Mouse (Mus musculus): ENCODE measurements around the gene Gipc2. TPM values are rescaled to one million over a fixed set of nuclear protein-coding genes. Genes with fewer than 3 reads are reported as not detected.

Gipc2 gene
- 2.3 and 2.7 TPM in 2 replicates for polyA plus RNA-seq (2016; fragmentation: Nextera tagmentation; extraction: Ambion mirVana)

DNA sequence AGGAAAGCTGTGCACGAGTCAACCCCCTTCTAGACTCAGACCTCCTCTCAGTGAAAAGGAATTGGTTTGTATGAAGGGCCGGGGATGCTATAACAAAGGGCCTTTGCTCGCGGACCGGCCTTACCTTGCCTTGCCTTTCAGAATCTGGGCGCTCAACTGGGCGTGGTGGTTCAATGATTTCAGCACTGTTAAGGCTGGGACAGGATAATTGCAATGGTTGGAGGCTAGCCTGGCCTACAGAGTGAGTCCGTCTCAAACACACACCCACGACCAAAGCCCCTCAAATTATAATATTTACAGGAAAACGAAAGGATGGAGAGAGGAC, at the start of gene Gipc2:
Gene Gipc2, minus strand, starts transcription at position 132 of the 325 bp plus-strand sequence.
- Histone ChIP-seq H3K9me3 (no peaks in the 10 kb centered on the region), H3K36me3 (no peaks in the 10 kb centered on the region), H3K4me2 (replicated peaks) (peak within 1 kb of the TSS; percentile 98), H3K27me3 (replicated peaks) (peaks cover 14% of the 10 kb centered on the region), H3K27ac (no peak within 1 kb of the TSS), H3K4me1 (peaks cover 20% of the 10 kb centered on the region), H3K9ac (peak within 1 kb of the TSS; percentile 69), H3K4me3 (peak within 1 kb of the TSS; percentile 52)
- peak; percentile 48 for ATAC-seq (ENCODE audit: low FRiP score, low read depth)
- 7% methylated on average over 10 of the region's 10 CpGs for WGBS

DNA sequence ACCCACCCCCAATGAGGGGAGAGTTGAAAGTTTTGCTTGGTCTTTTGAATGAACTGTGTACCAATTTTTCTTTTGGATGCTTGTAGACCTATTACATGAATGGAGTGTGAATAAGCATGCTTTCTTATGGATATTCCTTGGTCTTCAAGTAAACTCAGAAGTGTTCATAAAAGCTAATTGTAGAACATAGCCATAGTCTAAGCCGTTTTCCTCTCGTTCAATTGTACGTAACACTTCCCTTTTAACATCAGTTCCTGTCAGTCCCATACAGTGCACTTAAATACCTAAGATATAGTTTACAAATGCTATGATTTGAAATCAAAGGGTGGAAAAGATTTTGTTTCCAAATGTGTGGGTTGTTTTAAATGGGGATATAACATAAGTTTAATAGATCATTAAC, 47.4 kb upstream of the Gipc2 start:
- H3K27ac ChIP-seq, result no peak overlapping the region
- no peak overlapping the region for H3K4me3 ChIP-seq
- 74% methylated on average over 3 of the region's 3 CpGs for WGBS
- H3K27me3 ChIP-seq (replicated peaks), result no peaks in the 10 kb centered on the region
- 0 out of 2 replicates have a peak overlapping the region, but pooled peaks have one; percentile 17 for H3K9ac ChIP-seq
- no peak for ATAC-seq (ENCODE audit: low FRiP score, low read depth)
- H3K4me1 ChIP-seq, result peaks cover 24% of the 10 kb centered on the region
- no peaks in the 10 kb centered on the region for H3K9me3 ChIP-seq
- H3K4me2 ChIP-seq (replicated peaks), result peak overlapping the region; percentile 97
- H3K36me3 ChIP-seq, result peaks cover 27% of the 10 kb centered on the region

DNA sequence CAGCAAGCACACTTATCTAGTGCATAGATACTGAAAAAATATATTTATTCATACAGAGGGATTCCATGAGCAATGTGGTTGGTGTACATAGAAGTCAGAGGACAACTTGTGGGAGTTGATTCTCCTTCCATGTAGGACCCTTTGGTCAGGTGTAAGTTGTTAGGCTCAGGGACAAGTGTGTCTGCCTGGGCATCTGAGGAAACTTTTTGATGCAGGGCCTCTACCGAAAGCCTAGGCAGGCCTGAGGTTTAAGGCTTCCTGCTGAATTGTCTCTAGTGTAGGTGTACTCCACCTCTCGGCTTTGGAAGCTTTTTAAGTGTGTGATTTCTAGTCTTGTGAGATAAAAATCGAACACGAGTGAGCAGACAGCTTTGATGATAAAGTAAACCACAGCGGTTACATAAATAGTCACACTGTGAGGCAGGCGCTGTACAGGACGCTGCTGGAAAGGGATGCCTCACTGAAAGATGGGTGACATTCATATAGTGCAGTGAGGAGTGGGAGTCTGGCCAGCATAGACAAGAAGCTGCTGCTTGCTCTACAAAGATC, 45.8 kb upstream of the Gipc2 start:
- peak overlapping the region; percentile 97 for H3K4me2 ChIP-seq (replicated peaks)
- ATAC-seq (ENCODE audit: low FRiP score, low read depth), result no peak
- H3K36me3 ChIP-seq, result peaks cover 10% of the 10 kb centered on the region
- no peaks in the 10 kb centered on the region for H3K27me3 ChIP-seq (replicated peaks)
- no peaks in the 10 kb centered on the region for H3K9me3 ChIP-seq
- WGBS, result 51% methylated on average over 7 of the region's 7 CpGs
- peak overlapping the region; percentile 93 for H3K4me3 ChIP-seq
- peaks cover 27% of the 10 kb centered on the region for H3K4me1 ChIP-seq
- H3K9ac ChIP-seq, result peak overlapping the region; percentile 100
- no peak overlapping the region for H3K27ac ChIP-seq

GRCm38 (mm10) chr3:152210728-152211391, 44.8 kb upstream of the Gipc2 start:
- ATAC-seq (ENCODE audit: low FRiP score, low read depth), result peak; percentile 77
- peak overlapping the region; percentile 93 for H3K4me3 ChIP-seq
- H3K36me3 ChIP-seq, result peaks cover 1% of the 10 kb centered on the region; the same call in 1 of the 2 replicates
- WGBS, result under 1% methylated on average over 64 of the region's 68 CpGs
- H3K9me3 ChIP-seq, result no peaks in the 10 kb centered on the region
- H3K27me3 ChIP-seq (replicated peaks), result no peaks in the 10 kb centered on the region
- peak overlapping the region; percentile 95 for H3K27ac ChIP-seq
- peak overlapping the region; percentile 100 for H3K9ac ChIP-seq
- peak overlapping the region; percentile 97 for H3K4me2 ChIP-seq (replicated peaks)
- H3K4me1 ChIP-seq, result peaks cover 27% of the 10 kb centered on the region

DNA sequence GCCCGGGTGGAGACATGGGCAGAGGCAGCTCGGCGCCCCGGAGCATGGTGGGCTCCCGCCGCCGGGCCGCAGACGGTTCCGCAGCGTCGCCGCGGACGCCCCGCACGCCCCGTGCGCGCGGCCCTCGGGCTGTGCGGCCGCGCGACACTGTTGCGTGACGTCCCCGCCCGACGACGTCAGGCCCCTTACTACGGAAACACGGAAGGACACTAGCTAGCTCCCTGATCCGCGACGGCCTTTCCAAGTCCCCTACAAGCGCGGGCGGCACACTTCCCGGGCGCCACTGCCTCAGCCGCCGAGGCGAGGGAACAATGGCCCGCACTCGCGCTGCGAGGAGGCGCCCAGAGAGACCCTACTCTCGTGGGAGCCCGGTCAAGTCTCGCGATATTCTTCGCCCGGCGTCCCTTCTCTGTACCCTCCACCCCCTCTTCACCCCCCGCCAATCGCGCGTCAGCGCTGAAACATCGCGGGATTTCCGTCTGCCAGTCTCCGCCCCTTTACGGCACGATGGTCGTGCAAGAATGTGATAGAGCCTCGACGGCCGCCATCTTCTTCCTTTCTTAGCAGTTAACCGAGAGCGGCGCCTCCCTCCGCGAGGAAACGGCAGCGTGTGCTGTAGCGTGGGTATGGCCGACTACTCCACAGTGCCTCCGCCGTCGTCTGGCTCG, 44.1 kb upstream of the Gipc2 start, which contains the start of the genes Dnajb4 and Fubp1:
Gene Dnajb4, minus strand, starts transcription at position 336 of the 668 bp plus-strand sequence.
Gene Fubp1, plus strand, starts transcription at position 456 of the 668 bp plus-strand sequence.
- Histone ChIP-seq H3K27me3 (replicated peaks) (no peaks in the 10 kb centered on the region), H3K4me3 (peak within 1 kb of the TSS; percentile 93), H3K27ac (peak within 1 kb of the TSS; percentile 98), H3K36me3 (no peaks in the 10 kb centered on the region; the same call in 1 of the 2 replicates), H3K4me2 (replicated peaks) (peak within 1 kb of the TSS; percentile 97), H3K4me1 (peaks cover 27% of the 10 kb centered on the region), H3K9me3 (no peaks in the 10 kb centered on the region), H3K9ac (peak within 1 kb of the TSS; percentile 100)
- peak; percentile 96 for ATAC-seq (ENCODE audit: low FRiP score, low read depth)
- WGBS, result under 1% methylated on average over 83 of the region's 85 CpGs

GRCm38 (mm10) chr3:152209177-152209966, 43.3 kb upstream of the Gipc2 start:
- Histone ChIP-seq H3K27me3 (replicated peaks) (no peaks in the 10 kb centered on the region), H3K9ac (peak overlapping the region; percentile 100), H3K36me3 (no peaks in the 10 kb centered on the region; the same call in 1 of the 2 replicates), H3K4me2 (replicated peaks) (peak overlapping the region; percentile 74), H3K4me1 (peaks cover 27% of the 10 kb centered on the region), H3K27ac (peak overlapping the region; percentile 98), H3K9me3 (no peaks in the 10 kb centered on the region), H3K4me3 (peak overlapping the region; percentile 93)
- 8% methylated on average over 25 of the region's 25 CpGs for WGBS
- peak; percentile 57 for ATAC-seq (ENCODE audit: low FRiP score, low read depth)

DNA sequence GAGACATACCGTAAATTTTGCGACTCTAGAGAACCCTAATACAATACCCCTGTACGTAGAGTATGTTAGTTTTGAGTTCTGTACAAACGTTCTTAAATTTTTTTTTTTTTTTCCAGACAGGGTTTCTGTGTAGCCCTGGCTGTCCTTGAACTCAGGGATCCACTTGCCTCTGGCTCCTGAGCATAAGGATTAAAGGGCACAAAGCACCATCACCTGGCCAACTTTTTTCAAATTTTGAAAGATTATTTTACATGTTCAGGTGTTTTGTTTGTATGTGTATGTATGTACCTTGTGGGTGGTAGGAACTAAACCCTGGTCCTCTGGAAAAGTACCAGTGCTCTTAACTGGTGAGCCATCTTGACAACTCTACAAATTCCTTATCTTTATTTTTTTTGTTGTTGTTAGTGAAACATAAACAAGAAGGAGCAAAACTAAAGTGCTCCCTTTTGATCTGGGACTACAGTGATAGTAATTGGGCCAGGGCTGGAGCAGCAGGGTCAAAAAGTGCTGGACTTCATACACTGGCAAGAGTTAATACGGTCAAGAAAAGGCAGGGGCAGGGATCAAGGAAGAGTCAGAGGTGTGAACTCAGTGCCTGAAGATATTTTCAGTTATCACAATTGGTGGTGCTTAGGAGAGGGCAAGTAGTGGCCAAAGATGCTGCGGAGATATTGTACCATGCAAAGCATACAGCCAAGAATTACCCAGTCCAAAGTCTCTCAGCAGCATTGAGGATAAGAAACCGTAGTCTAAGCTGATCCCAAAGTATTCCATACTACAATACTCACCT, 42.3 kb upstream of the Gipc2 start:
- WGBS, result 92% methylated on average over 7 of the region's 7 CpGs
- peak overlapping the region; percentile 74 for H3K4me2 ChIP-seq (replicated peaks)

GRCm38 (mm10) chr3:152207156-152207555, 41.1 kb upstream of the Gipc2 start:
- peaks cover 14% of the 10 kb centered on the region for H3K4me1 ChIP-seq
- no peaks in the 10 kb centered on the region; the same call in 1 of the 2 replicates for H3K36me3 ChIP-seq
- no peak overlapping the region for H3K9ac ChIP-seq
- WGBS, result 96% methylated on average over 4 of the region's 4 CpGs
- no peaks in the 10 kb centered on the region for H3K27me3 ChIP-seq (replicated peaks)
- ATAC-seq (ENCODE audit: low FRiP score, low read depth), result no peak
- no peaks in the 10 kb centered on the region for H3K9me3 ChIP-seq
- no peak overlapping the region for H3K27ac ChIP-seq
- H3K4me3 ChIP-seq, result no peak overlapping the region
- no peak overlapping the region for H3K4me2 ChIP-seq (replicated peaks)

More for the DNA sequence above, 42.3 kb upstream of the Gipc2 start:
- ATAC-seq (ENCODE audit: low FRiP score, low read depth), result no peak
- Histone ChIP-seq H3K27ac (no peak overlapping the region), H3K9ac (0 out of 2 replicates have a peak overlapping the region, but pooled peaks have one; percentile 26), H3K27me3 (replicated peaks) (no peaks in the 10 kb centered on the region), H3K4me3 (no peak overlapping the region), H3K4me1 (peaks cover 25% of the 10 kb centered on the region), H3K36me3 (no peaks in the 10 kb centered on the region; the same call in 1 of the 2 replicates), H3K9me3 (no peaks in the 10 kb centered on the region)

- ATAC-seq (ENCODE audit: low FRiP score, low read depth), result no peak
- no peaks in the 10 kb centered on the region for H3K9me3 ChIP-seq
- peaks cover 6% of the 10 kb centered on the region for H3K4me1 ChIP-seq
- no peak overlapping the region for H3K9ac ChIP-seq
- H3K27ac ChIP-seq, result no peak overlapping the region
- H3K4me3 ChIP-seq, result no peak overlapping the region
- no peaks in the 10 kb centered on the region; the same call in 1 of the 2 replicates for H3K36me3 ChIP-seq
- H3K4me2 ChIP-seq (replicated peaks), result no peak overlapping the region
- 87% methylated on average over 3 of the region's 3 CpGs for WGBS
- H3K27me3 ChIP-seq (replicated peaks), result no peaks in the 10 kb centered on the region
Measured at GRCm38 (mm10) chr3:152204577-152204976, 38.5 kb upstream of the Gipc2 start.

GRCm38 (mm10) chr3:152203996-152204395, 38.0 kb upstream of the Gipc2 start:
- 63% methylated on average over 3 of the region's 3 CpGs for whole genome bisulfite sequencing
- no peak overlapping the region for H3K4me3 ChIP-seq
- H3K27ac ChIP-seq, result no peak overlapping the region
- no peaks in the 10 kb centered on the region for H3K27me3 ChIP-seq (replicated peaks)
- H3K4me2 ChIP-seq (replicated peaks), result no peak overlapping the region
- no peak overlapping the region for H3K9ac ChIP-seq
- ATAC-seq (ENCODE audit: low FRiP score, low read depth), result no peak
- H3K36me3 ChIP-seq, result no peaks in the 10 kb centered on the region; the same call in 1 of the 2 replicates
- H3K9me3 ChIP-seq, result no peaks in the 10 kb centered on the region
- peaks cover 6% of the 10 kb centered on the region for H3K4me1 ChIP-seq

DNA sequence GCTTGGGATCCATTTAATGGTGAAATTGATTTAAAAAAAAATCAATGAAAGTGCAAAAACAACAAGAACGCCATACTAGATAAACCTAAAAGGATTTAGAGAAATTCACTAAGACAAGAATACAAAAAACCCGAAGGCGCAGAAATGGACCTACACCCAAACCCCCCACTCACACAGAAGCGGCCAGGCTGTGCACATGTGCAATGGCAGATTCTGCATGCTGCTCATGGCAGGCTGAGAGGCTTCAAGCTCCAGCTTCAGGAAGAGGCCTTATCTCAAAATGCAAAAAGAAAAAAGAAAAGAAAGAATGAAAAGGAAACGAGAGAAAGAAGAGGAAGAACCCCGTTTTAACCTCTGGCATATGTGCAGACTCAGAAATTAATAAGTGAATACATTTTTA, 37.4 kb upstream of the Gipc2 start:
- no peak for ATAC-seq (ENCODE audit: low FRiP score, low read depth)
- H3K9ac ChIP-seq, result no peak overlapping the region
- no peaks in the 10 kb centered on the region for H3K9me3 ChIP-seq
- H3K36me3 ChIP-seq, result no peaks in the 10 kb centered on the region; the same call in 1 of the 2 replicates
- H3K4me1 ChIP-seq, result peaks cover 2% of the 10 kb centered on the region
- no peak overlapping the region for H3K4me2 ChIP-seq (replicated peaks)
- no peak overlapping the region for H3K27ac ChIP-seq
- H3K27me3 ChIP-seq (replicated peaks), result no peaks in the 10 kb centered on the region
- 90% methylated on average over 6 of the region's 6 CpGs for WGBS
- H3K4me3 ChIP-seq, result no peak overlapping the region

Data from neural tube, embryonic 12.5 days (tissue).